Mouse (Mus musculus) MEL (cell line): ENCODE data around the gene Dusp15.

Experiments used
- CTCF ChIP-seq, 3 experiments: IDR thresholded peaks in 2 of 3; conservative IDR thresholded peaks in 1 of 3; 2 replicates each; pipeline ENCODE4 v1.5.1; 2011 to 2012; ENCODE audit warnings: low read length in 3 of 3, low read depth in 2 of 3, mild to moderate bottlenecking in 2 of 3, improper control_type of control experiment in 1 of 3, inconsistent platforms in 1 of 3, mixed read lengths in 1 of 3, moderate library complexity in 1 of 3; ENCODE audit not compliant: control insufficient read depth in 1 of 3, insufficient read depth in 1 of 3, poor library complexity in 1 of 3, severe bottlenecking in 1 of 3
- EP300 ChIP-seq, 2 experiments: IDR thresholded peaks; 2 replicates each; pipeline ENCODE4 v1.6.1; 2011; ENCODE audit warnings: improper control_type of control experiment in 2 of 2, low read length in 2 of 2, low read depth in 1 of 2, mild to moderate bottlenecking in 1 of 2
- GABPA ChIP-seq: IDR thresholded peaks from 2 replicates; pipeline ENCODE4 v1.6.1; 2012; ENCODE audit warnings: low read depth, mild to moderate bottlenecking, inconsistent platforms, low read length, improper control_type of control experiment, moderate library complexity
- GATA1 ChIP-seq: IDR thresholded peaks from 2 replicates; pipeline ENCODE4 v1.6.1; 2011; ENCODE audit warnings: low read depth, low read length, improper control_type of control experiment
- MAFK ChIP-seq: IDR thresholded peaks from 2 replicates; pipeline ENCODE4 v1.6.1; 2011; ENCODE audit warnings: low read depth, mild to moderate bottlenecking, low read length, improper control_type of control experiment, borderline replicate concordance
- MEF2A ChIP-seq: IDR thresholded peaks from 2 replicates; pipeline ENCODE4 v1.6.1; 2014; ENCODE audit warnings: low read depth, mild to moderate bottlenecking, inconsistent platforms, low read length, improper control_type of control experiment; ENCODE audit not compliant: poor library complexity, insufficient replicate concordance, severe bottlenecking; ENCODE audit errors: extremely low read depth
- POLR2A ChIP-seq, 2 experiments: IDR thresholded peaks; 2 replicates each; pipeline ENCODE4 v1.6.1; 2011 to 2012; ENCODE audit warnings: low read length in 2 of 2, mild to moderate bottlenecking in 2 of 2, control low read depth in 1 of 2, improper control_type of control experiment in 1 of 2, low read depth in 1 of 2, moderate library complexity in 1 of 2; ENCODE audit not compliant: control insufficient read depth in 1 of 2, insufficient read depth in 1 of 2, poor library complexity in 1 of 2
- TAL1 ChIP-seq: IDR thresholded peaks from 2 replicates; pipeline ENCODE4 v1.6.1; 2012; ENCODE audit warnings: mild to moderate bottlenecking, inconsistent platforms, low read length, moderate library complexity, mixed read lengths
- ZC3H11A ChIP-seq: IDR thresholded peaks from 2 replicates; pipeline ENCODE4 v1.6.1; 2012; ENCODE audit warnings: low read depth, mild to moderate bottlenecking, inconsistent platforms, low read length, improper control_type of control experiment
- ZKSCAN1 ChIP-seq: IDR thresholded peaks from 2 replicates; pipeline ENCODE4 v1.6.1; 2012; ENCODE audit warnings: low read depth, mild to moderate bottlenecking, inconsistent platforms, low read length, improper control_type of control experiment, moderate library complexity
- ZMIZ1 ChIP-seq: IDR thresholded peaks from 2 replicates; pipeline ENCODE4 v1.6.1; 2012; ENCODE audit warnings: low read depth, mild to moderate bottlenecking, inconsistent platforms, low read length, improper control_type of control experiment, moderate library complexity

GRCm38 (mm10) chr2:152985582-152985981, 34.1 kb upstream of the Dusp15 start:
- no peak for TF ChIP-seq ZKSCAN1
- no peak for TF ChIP-seq POLR2A (IDR thresholded peaks at IDR 0.05; ENCODE audit: control insufficient read depth in 1 of 2, insufficient read depth in 1 of 2, low read depth in 1 of 2, low read length in 2 of 2, poor library complexity in 1 of 2)
- TF ChIP-seq EP300 (IDR thresholded peaks at IDR 0.05; ENCODE audit: low read depth in 1 of 2, low read length in 2 of 2), result no peak
- no peak for TF ChIP-seq CTCF (IDR thresholded peaks at IDR 0.05 in 2 of 3, conservative IDR thresholded peaks at IDR 0.05 in 1 of 3; ENCODE audit: control insufficient read depth in 1 of 3, insufficient read depth in 1 of 3, low read depth in 2 of 3, low read length in 3 of 3, poor library complexity in 1 of 3, severe bottlenecking in 1 of 3)
- TF ChIP-seq ZMIZ1, result no peak
- no peak for TF ChIP-seq TAL1
- TF ChIP-seq ZC3H11A, result no peak
- no peak for TF ChIP-seq MAFK
- TF ChIP-seq GABPA, result no peak
- no peak for TF ChIP-seq GATA1
- TF ChIP-seq MEF2A, result no peak
